Mouse (Mus musculus) testis, postnatal 14 days (tissue): ENCODE data around the gene Atrnl1.
A peak's percentile ranks its signal among the peaks of the same experiment; 100 is the strongest.

Source experiments
- DNase-seq: peaks from one replicate; pipeline ENCODE4 v3.0.0; 2021; ENCODE audit warnings: low spot score

Gene Atrnl1

GRCm38 (mm10) chr19:57610476-57611261 is at the start of gene Atrnl1:
TSS of gene Atrnl1 (plus strand) at chr19:57611034.
- peak; percentile 80 for DNase-seq

DNA sequence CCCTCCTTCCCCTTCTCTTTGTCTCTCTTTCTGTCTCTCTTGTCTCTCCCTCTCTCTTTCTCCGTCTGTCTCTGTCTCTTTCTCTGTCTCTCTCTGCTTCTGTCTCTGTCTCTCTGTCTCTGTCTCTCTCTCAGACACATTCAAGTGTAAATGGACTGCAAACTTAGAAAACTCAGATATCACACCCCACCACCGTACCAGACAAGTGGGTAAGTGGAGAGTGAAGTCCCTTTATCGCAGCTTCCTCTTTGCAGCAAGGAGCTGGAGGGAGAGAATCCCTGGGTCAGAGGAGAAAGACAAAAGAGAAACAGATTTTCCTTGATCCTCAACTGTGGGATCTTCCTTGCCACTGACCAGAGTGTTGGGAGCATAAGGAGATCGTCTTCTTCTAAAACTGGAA is 49.3 kb upstream of the Atrnl1 start:
- no peak for DNase-seq

DNA sequence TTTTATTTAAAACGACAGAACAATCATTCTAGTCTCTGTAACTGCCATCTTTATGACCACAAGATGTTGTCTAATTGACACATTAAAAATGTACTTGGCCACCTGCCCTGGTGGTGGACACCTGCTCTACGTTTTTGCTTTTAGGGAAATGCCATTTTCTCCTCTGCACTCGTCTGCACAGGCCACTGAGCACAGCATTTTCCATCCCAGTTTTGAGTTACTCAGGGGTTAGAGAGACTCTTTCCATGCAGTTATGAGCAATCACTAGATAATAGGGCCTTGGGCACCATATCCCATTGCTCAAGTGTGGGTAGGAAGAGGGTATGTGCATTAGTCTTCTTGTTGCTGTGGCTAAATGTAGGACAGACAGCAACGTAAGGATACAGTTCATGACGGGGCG is 41.8 kb upstream of the Atrnl1 start:
- DNase-seq = no peak

- no peak for DNase-seq
Observed at GRCm38 (mm10) chr19:57572360-57573237, 38.2 kb upstream of the Atrnl1 start.

- no peak for DNase-seq
Observed at GRCm38 (mm10) chr19:57573470-57573869, 37.4 kb upstream of the Atrnl1 start.

DNA sequence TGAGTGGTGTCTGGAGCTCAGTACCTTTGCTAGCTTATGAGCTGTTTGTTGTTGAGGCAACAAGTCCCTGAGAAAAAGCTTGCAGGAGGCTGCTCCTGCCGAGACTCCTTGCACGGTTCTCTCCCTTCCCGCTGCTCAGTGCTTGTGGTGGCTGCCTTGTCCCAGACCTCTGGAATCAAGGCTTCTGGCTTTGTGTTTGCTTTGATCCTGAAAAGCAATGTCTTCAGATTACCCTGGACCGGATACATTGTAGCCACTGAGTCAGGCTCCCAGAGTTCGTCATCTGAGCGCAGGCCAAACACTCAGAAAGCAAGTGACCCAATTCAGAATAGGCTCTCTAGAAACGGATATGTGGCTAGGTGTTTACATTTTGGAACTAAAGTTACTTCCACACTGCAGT is 35.8 kb upstream of the Atrnl1 start:
- DNase-seq = peak; percentile 51

- no peak for DNase-seq
Observed at GRCm38 (mm10) chr19:57576836-57577235, 34.0 kb upstream of the Atrnl1 start.

GRCm38 (mm10) chr19:57577256-57577655 is 33.6 kb upstream of the Atrnl1 start:
- no peak for DNase-seq

DNA sequence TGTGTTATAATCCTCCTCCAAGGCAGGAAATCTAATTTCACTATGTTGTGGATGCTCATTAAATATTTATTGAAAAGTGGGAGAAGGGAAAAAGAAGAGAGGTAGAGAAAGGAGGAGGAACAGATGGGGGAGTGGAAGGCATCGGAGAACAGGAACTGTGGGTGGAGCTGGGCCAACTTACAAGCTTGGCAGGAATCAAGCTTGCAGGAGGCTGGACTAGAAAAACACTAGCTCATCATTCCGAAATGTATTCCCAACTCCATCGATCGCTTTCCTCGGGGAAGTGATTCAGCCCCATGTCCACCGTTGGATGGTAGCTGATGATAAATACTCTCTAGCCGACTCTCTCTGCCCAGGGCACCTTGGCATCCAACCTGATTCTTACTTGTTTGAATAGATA is 29.9 kb upstream of the Atrnl1 start:
- DNase-seq = no peak

- DNase-seq = no peak
Observed at GRCm38 (mm10) chr19:57585231-57585792, 25.5 kb upstream of the Atrnl1 start.

DNA sequence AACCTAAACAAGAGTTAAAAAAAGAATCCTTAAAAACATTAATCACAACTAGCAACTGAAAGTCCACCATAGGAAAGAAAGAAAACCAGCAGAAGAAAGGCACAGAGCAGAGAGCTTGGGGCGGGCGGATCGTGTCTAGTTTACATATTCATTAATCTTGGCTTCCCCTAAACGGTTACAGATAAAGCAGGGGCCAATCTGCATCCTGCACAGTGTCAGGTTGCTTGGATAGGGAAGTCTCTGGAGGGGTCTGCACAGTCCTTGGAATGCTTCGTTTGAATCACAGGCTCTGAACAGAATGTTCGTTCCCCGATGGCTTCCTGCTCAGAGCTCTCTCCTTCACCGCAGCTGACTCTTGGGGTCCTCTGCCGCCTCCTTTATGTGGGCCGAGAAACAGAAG is 24.7 kb upstream of the Atrnl1 start:
- no peak for DNase-seq

DNA sequence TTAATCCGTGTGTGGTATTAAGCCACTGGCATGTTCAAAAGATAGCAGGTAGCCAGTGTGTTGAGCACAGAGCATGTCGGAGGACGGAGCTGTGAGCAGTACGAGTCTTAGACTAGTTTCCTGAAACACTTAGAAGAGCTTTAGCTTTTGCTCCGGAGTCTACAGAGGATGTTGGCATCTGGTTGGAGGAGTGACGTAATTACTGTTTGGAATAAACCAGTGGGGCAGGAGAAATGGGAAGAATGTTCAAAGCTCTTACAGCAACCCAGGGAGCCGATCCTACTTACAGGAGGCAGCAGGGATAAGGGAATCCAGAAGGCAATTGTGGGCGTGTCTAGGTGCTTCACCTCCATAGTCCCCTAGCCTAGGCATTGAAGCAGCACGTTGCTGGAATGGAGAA is 21.3 kb upstream of the Atrnl1 start:
- no peak for DNase-seq

DNA sequence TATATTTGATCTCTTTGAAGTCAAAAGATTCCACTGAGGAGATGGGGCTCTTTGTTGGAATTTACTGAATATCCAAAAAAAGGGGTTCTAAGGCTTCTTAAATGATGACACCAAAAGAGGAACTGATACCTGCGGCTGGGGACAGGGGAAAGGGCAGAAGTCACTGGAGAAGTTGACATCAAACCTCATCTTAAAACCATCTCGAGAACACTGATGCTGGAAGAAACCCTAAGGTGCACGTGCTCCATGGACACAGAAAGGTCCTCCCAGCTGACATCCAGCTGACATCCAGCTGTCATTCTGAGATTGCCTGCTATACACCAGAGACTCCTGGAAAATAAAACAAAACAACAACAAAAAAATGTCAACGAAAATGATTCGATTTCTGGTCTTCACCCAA is 19.9 kb upstream of the Atrnl1 start:
- DNase-seq = no peak

- DNase-seq = no peak
Observed at GRCm38 (mm10) chr19:57591631-57592030, 19.2 kb upstream of the Atrnl1 start.

DNA sequence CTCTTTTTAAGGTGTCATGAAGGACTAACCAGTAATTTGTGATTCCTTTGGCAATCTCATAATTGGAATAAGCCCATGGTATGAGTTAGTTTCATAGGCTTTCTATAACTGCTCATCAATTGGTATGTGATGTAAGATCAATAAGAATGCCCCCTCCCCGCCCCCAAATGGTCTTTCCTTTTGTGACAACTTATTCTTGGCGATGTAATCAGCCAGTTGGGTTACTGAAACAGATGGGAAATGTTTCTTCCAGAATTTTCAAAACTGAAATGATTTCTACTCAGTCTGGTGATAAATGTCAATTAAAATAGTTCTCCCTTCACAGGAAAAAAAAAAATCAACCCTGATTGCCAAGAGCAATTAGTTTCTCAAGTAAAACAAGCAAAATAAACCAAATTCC is 18.5 kb upstream of the Atrnl1 start:
- DNase-seq = no peak

- no peak for DNase-seq
Observed at GRCm38 (mm10) chr19:57599126-57599525, 11.7 kb upstream of the Atrnl1 start.

DNA sequence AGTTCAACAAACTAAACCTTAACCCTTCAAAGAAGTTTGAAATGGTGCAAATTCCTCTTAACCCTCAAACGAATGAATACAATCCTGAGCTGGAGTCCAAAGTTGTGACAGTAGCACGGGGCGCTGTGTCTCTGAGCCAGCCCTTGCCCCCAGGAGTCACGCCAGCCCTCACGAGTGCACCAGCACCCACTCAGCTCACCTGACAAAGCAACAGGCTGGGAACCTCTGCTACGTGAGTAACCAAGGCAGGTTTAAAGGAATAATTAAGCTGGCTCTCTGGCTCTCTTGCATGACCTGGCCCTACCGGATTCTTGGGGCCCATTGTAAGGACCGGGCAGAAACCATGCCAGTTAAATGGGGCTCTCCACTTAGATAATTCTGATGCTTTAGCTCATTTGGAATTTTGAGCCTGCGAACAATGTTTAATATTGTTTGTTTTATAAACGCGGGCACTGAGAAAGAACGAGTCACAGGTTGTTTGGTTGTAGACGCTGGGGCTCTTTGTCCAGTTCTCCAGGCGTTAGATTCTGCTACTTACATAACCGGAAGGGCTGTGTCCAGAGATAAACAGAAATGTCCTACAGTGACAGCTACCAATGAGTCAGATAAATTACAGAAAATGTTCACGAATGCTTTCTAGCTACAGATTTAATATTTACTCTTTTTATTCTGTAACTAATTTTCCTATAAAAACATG is 10.5 kb upstream of the Atrnl1 start:
- no peak for DNase-seq

DNA sequence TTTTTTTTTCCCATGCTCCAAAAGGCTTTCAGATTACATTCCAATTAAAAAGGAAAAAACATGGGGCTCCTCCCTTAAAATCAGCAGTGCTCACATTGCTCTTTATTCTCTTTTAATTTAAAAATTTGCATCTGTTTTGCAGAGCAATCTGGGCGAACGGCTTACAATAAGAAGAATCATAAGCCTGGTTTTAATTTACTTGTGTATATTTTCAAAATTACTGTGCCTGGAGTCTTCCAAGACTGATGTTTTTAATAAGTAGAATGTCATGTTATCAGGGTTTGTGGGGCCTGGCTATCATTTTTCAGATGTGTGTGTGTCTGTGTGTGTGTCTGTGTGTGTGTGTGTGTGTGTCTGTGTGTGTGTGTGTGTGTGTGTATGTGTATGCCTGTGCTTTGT is 9.9 kb upstream of the Atrnl1 start:
- DNase-seq = no peak

DNA sequence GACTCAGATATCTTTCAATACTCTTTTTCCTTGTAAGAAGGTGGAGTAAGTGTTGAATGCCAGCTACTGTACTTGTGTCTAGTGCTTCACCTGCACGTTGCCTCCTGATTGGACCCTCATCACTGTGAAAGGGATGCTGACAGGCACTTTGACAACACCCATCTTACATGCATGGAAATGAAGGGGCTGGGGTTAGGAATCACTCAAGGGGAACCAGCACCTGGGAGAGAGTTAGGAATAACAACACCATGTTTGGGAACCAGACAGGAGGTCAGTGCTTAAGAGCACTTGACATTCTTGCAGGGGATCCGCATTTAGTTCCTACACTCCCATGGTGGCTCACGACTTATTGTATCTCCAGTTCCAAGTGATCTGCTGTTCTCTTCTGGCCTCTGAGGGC is 7.2 kb upstream of the Atrnl1 start:
- DNase-seq = no peak

DNA sequence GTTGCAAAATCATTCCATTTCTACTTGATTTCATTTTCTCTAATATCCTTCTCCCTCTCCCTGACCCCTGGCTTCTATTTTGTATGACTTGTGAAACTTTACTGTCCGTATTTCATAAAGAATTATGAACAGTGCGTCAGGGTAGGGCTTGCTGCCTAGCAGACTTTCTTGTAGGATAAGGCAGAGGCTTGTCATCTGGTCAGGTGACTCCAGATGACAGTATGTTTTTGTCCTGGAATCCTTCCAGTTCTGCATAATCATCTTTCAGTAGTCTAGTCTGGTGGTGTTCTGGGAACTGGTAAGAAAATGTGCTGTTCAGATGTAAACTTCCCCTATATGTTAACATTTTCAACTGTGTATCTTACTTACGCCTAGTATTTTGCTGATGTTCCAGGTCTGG is 4.9 kb upstream of the Atrnl1 start:
- no peak for DNase-seq

DNA sequence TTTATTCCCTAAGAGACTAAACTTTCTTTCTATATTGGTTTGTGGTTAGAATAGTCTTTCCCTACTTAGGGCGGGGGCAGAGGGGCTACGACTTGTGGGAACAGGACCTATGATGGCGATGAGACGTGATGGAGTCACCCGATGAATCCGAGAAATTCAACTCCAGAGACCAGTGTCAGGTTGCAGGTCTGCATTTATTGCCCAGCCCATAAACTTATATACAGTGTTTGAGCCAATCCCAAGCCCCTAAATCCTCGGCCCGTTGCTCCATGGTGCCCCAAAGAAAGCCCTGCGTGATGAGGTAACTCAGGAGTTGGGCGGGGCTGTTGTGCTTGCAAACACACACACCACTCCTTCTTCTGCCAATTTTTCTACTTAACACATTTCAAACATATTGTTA is 4.5 kb upstream of the Atrnl1 start:
- DNase-seq = no peak

DNA sequence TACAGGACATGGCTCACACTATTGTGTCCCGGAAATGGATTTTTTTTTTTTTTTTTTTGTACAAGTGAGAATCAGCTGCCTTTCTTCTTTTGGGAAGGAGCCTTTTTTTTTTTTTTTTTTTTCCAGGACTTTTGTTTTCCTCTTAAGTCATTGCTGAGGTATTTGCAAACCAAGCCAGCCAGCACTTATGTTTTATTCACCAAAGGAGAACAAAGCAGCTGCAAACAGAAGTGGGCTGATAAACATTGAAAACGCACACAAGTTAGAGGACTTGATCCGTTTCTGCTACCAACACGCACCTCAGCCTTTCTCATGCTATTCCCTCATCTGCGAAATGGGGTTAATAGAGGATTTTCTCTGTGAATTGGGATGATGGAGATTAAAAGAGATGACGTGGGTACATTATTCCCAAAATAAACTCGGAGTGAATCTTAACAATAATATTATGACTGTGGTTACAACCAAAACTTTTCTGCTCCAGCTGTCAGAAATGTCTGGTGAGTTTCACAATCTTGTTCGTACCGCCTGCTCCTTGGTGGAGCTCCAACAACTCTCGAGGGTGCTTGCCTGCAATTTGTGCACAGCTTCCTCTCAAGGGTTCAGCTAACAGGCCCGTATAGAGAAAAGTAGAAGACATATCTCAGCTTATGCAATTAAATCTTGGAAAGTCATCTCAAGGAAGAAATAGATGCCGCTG is 1.3 kb upstream of the Atrnl1 start:
- DNase-seq = no peak
